Comparison of ENCODE assay signal across 12 mouse cellular contexts in genomic region chr13:29109064-29109856, GRCm38 (mm10).
DNase-seq lines count a peak whose midpoint lies in the region; ATAC-seq and TF ChIP-seq lines count a peak whose summit lies in the region.
"Had no signal": no experiment of that assay in that cellular context is flagged by ENCODE, and none has a peak within 500 bp of the region (broad histone marks: within the 10 kb centered on the region; RNA-seq: fewer than 3 reads in every experiment).

No protein-coding gene starts in this region.

- TF ChIP-seq CTCF in layer of hippocampus, adult 2 months (conservative IDR thresholded peaks at IDR 0.05) = no peak

- 70% methylated on average over 18 of the region's 18 CpGs for WGBS in forebrain, embryonic 16.5 days
- WGBS in forebrain, embryonic 11.5 days = 83% methylated on average over 18 of the region's 18 CpGs

- no peaks in the 10 kb centered on the region for H3K36me3 ChIP-seq in forebrain, embryonic 16.5 days (ENCODE audit: control insufficient read depth, insufficient read depth)
- no peaks in the 10 kb centered on the region for H3K36me3 ChIP-seq in forebrain, embryonic 11.5 days (ENCODE audit: control insufficient read depth, insufficient read depth, low read length)
- H3K36me3 ChIP-seq: heart, embryonic 12.5 days; intestine, embryonic 15.5 days had no signal

- no peaks in the 10 kb centered on the region for H3K27me3 ChIP-seq in forebrain, embryonic 16.5 days (replicated peaks; ENCODE audit: control insufficient read depth, insufficient read depth, low read length)
- H3K27me3 ChIP-seq in forebrain, embryonic 11.5 days (ENCODE audit: control insufficient read depth, insufficient read depth, low read length) = no peaks in the 10 kb centered on the region
- H3K27me3 ChIP-seq: heart, embryonic 12.5 days; intestine, embryonic 15.5 days had no signal

- H3K4me2 ChIP-seq in forebrain, embryonic 16.5 days (ENCODE audit: low read length) = no peak overlapping the region
- no peak overlapping the region for H3K4me2 ChIP-seq in forebrain, embryonic 11.5 days (ENCODE audit: low read depth, low read length, severe bottlenecking)
- H3K4me2 ChIP-seq: heart, embryonic 12.5 days; intestine, embryonic 15.5 days; midbrain, embryonic 11.5 days had no signal

- H3K9ac ChIP-seq in forebrain, embryonic 16.5 days (replicated peaks; ENCODE audit: low read depth, low read length) = no peak overlapping the region
- H3K9ac ChIP-seq in forebrain, embryonic 11.5 days (ENCODE audit: low read length) = no peak overlapping the region
- H3K9ac ChIP-seq: heart, embryonic 12.5 days; intestine, embryonic 15.5 days had no signal

- no peaks in the 10 kb centered on the region for H3K9me3 ChIP-seq in forebrain, embryonic 16.5 days (ENCODE audit: control insufficient read depth, low read length)
- no peaks in the 10 kb centered on the region for H3K9me3 ChIP-seq in forebrain, embryonic 11.5 days (ENCODE audit: control insufficient read depth, low read length)
- H3K9me3 ChIP-seq: heart, embryonic 12.5 days; intestine, embryonic 15.5 days had no signal

- DNase-seq in forebrain, embryonic 11.5 days (ENCODE audit: low spot score) = no peak
- peak; percentile 8 to 28 for DNase-seq in layer of hippocampus, postnatal 14 days (ENCODE audit: low spot score in 2 of 2)
- no peak for DNase-seq in layer of hippocampus, adult 2 months (ENCODE audit: low spot score in 2 of 2)
- DNase-seq in cerebellum, postnatal 10 days = peak; percentile 72 to 75
- DNase-seq in kidney, postnatal 36 days = peak; percentile 3 to 15
- DNase-seq in adrenal gland, adult 2 months = no peak
- no peak for DNase-seq in lung, postnatal 4 days

- 0 out of 2 replicates have a peak, but pooled peaks have one; percentile 50 for ATAC-seq in forebrain, embryonic 16.5 days
- no peak for ATAC-seq in forebrain, embryonic 11.5 days (replicated peaks; ENCODE audit: low FRiP score)
- ATAC-seq: CD4-positive, CD25-positive, alpha-beta regulatory T cell, adult 4 months; intestine, embryonic 15.5 days had no signal

- no peak overlapping the region for H3K4me3 ChIP-seq in forebrain, embryonic 16.5 days (replicated peaks; ENCODE audit: low read length)
- no peak overlapping the region for H3K4me3 ChIP-seq in forebrain, embryonic 11.5 days (ENCODE audit: low read depth, low read length)
- no peak overlapping the region for H3K4me3 ChIP-seq in layer of hippocampus, adult 2 months
- H3K4me3 ChIP-seq: heart, embryonic 12.5 days; intestine, embryonic 15.5 days had no signal

- H3K27ac ChIP-seq in forebrain, embryonic 16.5 days (ENCODE audit: low read length) = no peak overlapping the region
- H3K27ac ChIP-seq in forebrain, embryonic 11.5 days (ENCODE audit: low read depth, low read length) = no peak overlapping the region
- H3K27ac ChIP-seq in layer of hippocampus, adult 2 months = no peak overlapping the region
- H3K27ac ChIP-seq: intestine, embryonic 15.5 days had no signal

- H3K4me1 ChIP-seq in forebrain, embryonic 16.5 days (replicated peaks; ENCODE audit: control insufficient read depth, insufficient read depth, low read length) = no peaks in the 10 kb centered on the region
- no peaks in the 10 kb centered on the region for H3K4me1 ChIP-seq in forebrain, embryonic 11.5 days (replicated peaks; ENCODE audit: control insufficient read depth, insufficient read depth, low read length)
- H3K4me1 ChIP-seq: heart, embryonic 12.5 days; intestine, embryonic 15.5 days had no signal

Comparison
In these comparisons a context has a peak if more than half of its experiments do, and no peak if none do; other contexts are left out.
1. DNase-seq: peak in layer of hippocampus, postnatal 14 days (2 of 2), cerebellum, postnatal 10 days (2 of 2) and kidney, postnatal 36 days (2 of 2); none in forebrain, embryonic 11.5 days (single experiment), layer of hippocampus, adult 2 months (0 of 2), adrenal gland, adult 2 months (single experiment) and lung, postnatal 4 days (0 of 2).